Mouse (Mus musculus) neural tube, embryonic 13.5 days (tissue): ENCODE results near the gene Catsper2. TPM values are rescaled to one million over a fixed set of nuclear protein-coding genes. Genes with fewer than 3 reads are reported as not detected.
A peak's percentile ranks its signal among the peaks of the same experiment; 100 is the strongest.
"Not testable (repeated sequence)": the region's sequence is repeated elsewhere in the genome, so short reads cannot be mapped to it uniquely, and the experiment has no call there.

Experiments
- ATAC-seq: fragments of 200-750 bp; cut with Nextera tagmentation; 2 replicates; pipeline ENCODE4 v1.8.0; 2017; ENCODE audit warnings: low read depth, mild to moderate bottlenecking, moderate TSS enrichment, moderate library complexity
- H3K27ac ChIP-seq: fragments of 300-500 bp; sonication (generic); replicated peaks from 2 replicates; pipeline ENCODE4 v1.5.1; 2015; ENCODE audit warnings: moderate library complexity, mild to moderate bottlenecking, inconsistent platforms
- H3K27me3 ChIP-seq: fragments of 300-500 bp; sonication (generic); 2 replicates; pipeline ENCODE4 v1.6.1; 2015; ENCODE audit warnings: mild to moderate bottlenecking, inconsistent platforms
- H3K36me3 ChIP-seq: fragments of 300-500 bp; sonication (generic); 2 replicates; pipeline ENCODE4 v1.6.1; 2015; ENCODE audit warnings: mild to moderate bottlenecking, inconsistent platforms
- H3K4me1 ChIP-seq: fragments of 300-500 bp; sonication (generic); replicated peaks from 2 replicates; pipeline ENCODE4 v1.6.1; 2015; ENCODE audit warnings: inconsistent platforms
- H3K4me2 ChIP-seq: fragments of 300-500 bp; sonication (generic); 2 replicates; pipeline ENCODE4 v1.6.1; 2015; ENCODE audit warnings: inconsistent platforms, mild to moderate bottlenecking, moderate library complexity
- H3K4me3 ChIP-seq: fragments of 300-500 bp; sonication (generic); 2 replicates; pipeline ENCODE4 v1.5.1; 2015; ENCODE audit warnings: mild to moderate bottlenecking, inconsistent platforms
- H3K9ac ChIP-seq: fragments of 300-500 bp; sonication (generic); 2 replicates; pipeline ENCODE4 v1.6.1; 2015; ENCODE audit warnings: moderate library complexity, mild to moderate bottlenecking, inconsistent platforms
- H3K9me3 ChIP-seq: fragments of 300-500 bp; sonication (generic); 2 replicates; pipeline ENCODE4 v1.6.1; 2016; ENCODE audit warnings: inconsistent platforms
- WGBS: fragments of 180-500 bp; shearing (Covaris S2); methylation state at CpG from one replicate; pipeline ENCODE4 v1.1.7; 2015; 5-methylcytosine and 5-hydroxymethylcytosine counted together
- polyA plus RNA-seq: library from polyadenylated mRNA; unstranded; fragments of >200 nt; fragmentation: Nextera tagmentation; extraction: Ambion mirVana; gene quantifications from 2 replicates; pipeline ENCODE4 v1.2.1, GENCODE M21; 2015

Gene Catsper2
- polyA plus RNA-seq, 1 experiment from 2014 or later: 4.8 TPM

DNA sequence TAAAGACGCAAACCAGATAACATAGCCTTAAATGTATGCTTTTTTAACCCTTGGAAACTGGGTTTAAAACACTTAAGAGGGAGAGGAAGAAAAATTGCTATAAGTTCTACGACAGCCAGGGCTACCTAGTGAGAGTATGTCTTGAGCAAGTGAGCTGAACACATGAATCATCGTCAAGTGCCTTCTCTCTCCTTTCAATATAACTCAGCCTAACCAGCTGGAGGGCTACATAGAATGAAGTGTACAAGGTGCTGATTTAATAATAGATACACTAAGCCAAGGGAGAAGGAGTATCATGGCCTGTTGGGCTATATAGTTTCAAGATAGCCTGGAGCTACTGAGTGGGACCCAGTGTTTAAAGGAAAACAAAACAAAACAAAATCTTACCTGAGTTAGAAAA is 4.9 kb upstream of the Catsper2 start:
- Histone ChIP-seq H3K4me2 (no peak overlapping the region), H3K27me3 (no peaks in the 10 kb centered on the region), H3K9ac (no peak overlapping the region), H3K4me1 (peaks cover 46% of the 10 kb centered on the region), H3K9me3 (no peaks in the 10 kb centered on the region), H3K27ac (no peak overlapping the region), H3K36me3 (peaks cover 47% of the 10 kb centered on the region), H3K4me3 (no peak overlapping the region)
- ATAC-seq: no peak
- WGBS: 87% methylated on average over 3 of the region's 3 CpGs

DNA sequence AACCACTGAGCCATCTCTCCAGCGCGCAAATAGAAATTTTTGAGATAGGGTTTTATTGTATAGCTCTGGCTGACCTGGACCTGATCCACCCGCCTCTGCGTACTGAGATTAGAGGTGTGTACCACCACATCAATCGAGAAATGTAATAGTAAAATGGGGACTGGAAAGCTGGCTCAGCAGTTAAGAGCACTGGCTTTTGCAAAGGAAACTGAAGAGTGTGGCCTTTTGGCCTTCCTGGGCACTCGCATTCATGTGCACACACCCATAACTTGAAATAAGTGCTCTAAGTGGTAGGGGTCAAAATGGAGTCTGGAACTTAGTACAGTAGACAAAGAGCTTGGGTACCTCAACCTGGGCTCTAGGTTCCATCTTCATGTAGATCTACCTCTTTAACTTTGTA is 2.8 kb upstream of the Catsper2 start:
- Histone ChIP-seq H3K4me1 (peaks cover 60% of the 10 kb centered on the region), H3K4me2 (peak overlapping the region; percentile 79), H3K36me3 (peaks cover 27% of the 10 kb centered on the region), H3K27me3 (no peaks in the 10 kb centered on the region), H3K27ac (no peak overlapping the region), H3K9me3 (no peaks in the 10 kb centered on the region), H3K9ac (no peak overlapping the region), H3K4me3 (0 out of 2 replicates have a peak overlapping the region, but pooled peaks have one; percentile 2)
- no peak for ATAC-seq
- WGBS: 91% methylated on average over 6 of the region's 6 CpGs

DNA sequence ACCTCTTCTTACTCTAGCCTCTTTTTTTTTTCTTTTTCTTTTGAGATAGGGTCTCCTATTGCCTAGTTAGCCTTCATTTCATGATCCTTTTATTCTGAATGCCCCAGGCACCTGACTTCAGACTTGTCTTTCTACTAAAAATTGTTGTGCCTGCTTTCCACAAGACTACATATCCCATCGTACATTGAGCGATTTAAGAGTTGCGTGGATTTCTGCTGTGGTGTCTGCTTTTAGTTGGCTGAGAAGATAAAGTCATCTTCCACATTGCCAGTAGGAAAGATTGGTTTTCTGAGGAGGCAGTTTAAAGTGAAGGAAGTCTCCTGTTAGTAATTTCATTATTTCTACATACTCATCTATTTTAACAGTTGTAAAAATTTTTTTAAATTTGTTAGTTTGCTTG is 2.0 kb upstream of the Catsper2 start:
- Histone ChIP-seq H3K9me3 (no peaks in the 10 kb centered on the region), H3K4me1 (peaks cover 60% of the 10 kb centered on the region), H3K9ac (peak overlapping the region; percentile 97), H3K4me3 (peak overlapping the region; percentile 99), H3K27me3 (no peaks in the 10 kb centered on the region), H3K27ac (no peak overlapping the region), H3K4me2 (peak overlapping the region; percentile 79), H3K36me3 (peaks cover 25% of the 10 kb centered on the region)
- WGBS: 89% methylated on average over 3 of the region's 3 CpGs
- no peak for ATAC-seq

DNA sequence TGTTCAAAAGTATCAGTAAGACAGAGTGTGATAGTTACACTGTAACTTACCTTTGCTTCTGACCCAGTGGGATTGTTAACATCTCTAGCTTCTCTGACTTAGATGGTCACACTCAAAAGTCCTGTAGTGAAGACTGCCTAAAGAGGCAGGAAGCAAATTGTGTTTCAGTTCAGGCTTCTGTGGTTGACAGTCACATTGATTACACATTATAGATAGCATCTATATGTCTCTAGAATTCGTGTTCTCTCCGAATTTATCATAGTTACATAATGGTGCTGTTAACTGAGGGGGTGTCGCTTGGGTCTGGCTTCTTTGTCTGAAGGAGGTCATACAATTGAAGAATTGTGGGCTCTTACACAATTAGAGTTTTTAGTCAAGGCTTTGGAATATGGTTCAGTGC is 1.5 kb upstream of the Catsper2 start:
- H3K9me3 ChIP-seq: no peaks in the 10 kb centered on the region
- 35% methylated on average over 3 of the region's 3 CpGs for WGBS
- ATAC-seq: no peak
- H3K27ac ChIP-seq: no peak overlapping the region
- H3K4me1 ChIP-seq: peaks cover 60% of the 10 kb centered on the region
- H3K36me3 ChIP-seq: peaks cover 23% of the 10 kb centered on the region
- peak overlapping the region; percentile 97 for H3K9ac ChIP-seq
- peak overlapping the region; percentile 79 for H3K4me2 ChIP-seq
- H3K4me3 ChIP-seq: peak overlapping the region; percentile 99
- no peaks in the 10 kb centered on the region for H3K27me3 ChIP-seq

DNA sequence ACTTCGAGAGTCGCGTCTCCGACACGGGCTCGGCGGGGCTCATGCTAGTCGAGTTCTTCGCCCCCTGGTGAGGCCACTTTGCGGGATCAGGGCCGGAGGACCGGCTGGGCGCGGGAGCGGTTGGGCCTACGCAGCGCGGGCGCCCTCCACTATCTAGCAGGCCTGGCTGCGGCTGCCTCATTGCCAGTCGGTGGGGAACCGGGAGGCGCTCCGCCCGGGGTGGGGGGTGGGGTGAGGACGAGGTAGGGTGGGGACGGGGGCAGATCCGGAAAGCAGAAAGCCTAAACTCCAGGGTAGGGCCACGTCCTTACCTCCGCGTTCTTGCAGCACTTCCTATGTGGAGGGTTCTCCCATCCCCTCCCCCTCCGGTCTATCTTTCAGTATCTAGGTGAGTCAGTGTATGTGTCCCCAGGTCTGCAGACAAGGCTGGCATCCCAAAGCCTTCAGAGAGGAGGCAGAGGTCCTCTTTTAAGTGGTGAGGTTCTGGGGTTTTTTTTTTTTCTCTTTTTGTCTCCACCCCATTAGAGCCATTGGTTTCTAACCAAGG is 620 bp upstream of the Catsper2 start:
- under 1% methylated on average over 32 of the region's 32 CpGs for WGBS
- Histone ChIP-seq H3K4me3 (peak overlapping the region; percentile 99), H3K27me3 (no peaks in the 10 kb centered on the region), H3K27ac (peak overlapping the region; percentile 98), H3K4me1 (peaks cover 60% of the 10 kb centered on the region), H3K36me3 (peaks cover 23% of the 10 kb centered on the region), H3K9me3 (no peaks in the 10 kb centered on the region), H3K4me2 (peak overlapping the region; percentile 79), H3K9ac (peak overlapping the region; percentile 97)
- peak; percentile 60 for ATAC-seq

DNA sequence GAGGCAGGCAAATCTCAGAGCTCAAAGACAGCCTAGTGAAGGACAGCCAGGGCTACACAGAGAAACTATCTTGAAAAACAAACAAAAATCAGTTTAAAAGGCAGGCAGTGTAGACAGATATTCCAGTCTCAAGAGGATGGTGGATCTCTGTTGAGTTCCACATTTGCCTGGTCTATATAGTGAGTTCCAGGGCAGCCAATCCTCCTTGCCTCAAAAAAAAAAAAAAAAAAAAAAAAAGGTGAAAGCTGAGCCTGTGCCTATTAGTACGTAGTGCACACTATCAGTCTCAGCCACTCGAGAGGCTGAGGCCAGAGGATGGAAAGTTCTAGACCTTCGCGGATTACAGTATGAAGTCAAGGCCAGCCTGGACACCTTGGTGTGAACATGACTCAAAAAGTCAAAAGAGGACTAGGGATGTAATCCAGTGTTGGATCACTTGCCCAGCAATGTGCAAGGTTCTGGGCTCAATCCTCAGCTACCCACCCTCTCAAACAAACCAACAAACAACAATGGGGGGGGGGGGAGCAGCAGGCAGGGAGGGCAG is 677 bp downstream of the Catsper2 start:
- ATAC-seq: no peak
- peak overlapping the region; percentile 79 for H3K4me2 ChIP-seq
- peak overlapping the region; percentile 98 for H3K27ac ChIP-seq
- no peaks in the 10 kb centered on the region for H3K27me3 ChIP-seq
- H3K9me3 ChIP-seq: no peaks in the 10 kb centered on the region
- peaks cover 11% of the 10 kb centered on the region for H3K36me3 ChIP-seq
- H3K4me3 ChIP-seq: peak overlapping the region; percentile 99
- peaks cover 49% of the 10 kb centered on the region for H3K4me1 ChIP-seq
- H3K9ac ChIP-seq: peak overlapping the region; percentile 97
- WGBS: 8% methylated on average over 4 of the region's 4 CpGs

DNA sequence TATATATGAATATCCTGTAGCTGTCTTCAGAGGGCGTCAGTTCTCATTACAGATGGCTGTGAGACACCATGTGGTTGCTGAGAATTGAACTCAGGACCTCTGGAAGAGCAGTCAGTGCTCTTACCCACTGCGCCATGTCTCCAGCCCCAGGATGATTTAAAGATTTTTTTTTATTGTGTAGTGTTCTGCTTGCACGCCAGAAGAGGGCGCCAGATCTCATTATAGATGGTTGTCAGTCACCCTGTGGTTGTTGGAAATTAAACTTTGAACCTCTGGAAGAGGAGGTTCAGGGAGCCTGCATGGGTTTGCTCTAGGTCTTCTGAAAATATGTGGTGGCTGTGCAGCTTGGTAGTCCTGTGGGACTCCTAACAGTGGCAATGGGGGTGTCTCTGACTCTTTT is 5.4 kb downstream of the Catsper2 start:
- 34% methylated on average over 4 of the region's 4 CpGs for whole genome bisulfite sequencing

DNA sequence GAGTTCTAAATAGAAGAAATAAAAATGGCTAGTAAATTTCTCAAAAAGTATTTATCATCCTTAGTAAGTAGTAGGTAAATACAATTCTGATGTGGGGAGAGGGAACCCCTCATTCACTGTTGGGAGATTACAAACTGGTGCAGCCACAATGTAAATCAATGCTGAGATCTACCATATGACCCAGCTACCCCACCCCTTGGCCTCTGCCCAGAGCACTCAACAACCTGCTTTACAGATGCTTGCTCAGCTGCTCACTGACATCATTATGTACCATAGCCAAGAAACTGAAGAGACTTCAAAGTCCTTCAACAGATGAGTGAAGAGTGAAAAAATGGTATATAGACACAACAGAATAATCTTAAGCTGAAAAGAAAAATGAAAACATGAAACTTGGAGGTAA is 10.3 kb downstream of the Catsper2 start:
- Histone ChIP-seq H3K36me3 (no peaks in the 10 kb centered on the region), H3K9ac (no peak overlapping the region), H3K27me3 (no peaks in the 10 kb centered on the region), H3K27ac (no peak overlapping the region), H3K4me1 (no peaks in the 10 kb centered on the region), H3K4me3 (no peak overlapping the region), H3K4me2 (no peak overlapping the region), H3K9me3 (no peaks in the 10 kb centered on the region)
- ATAC-seq: no peak

More for the DNA sequence above, 5.4 kb downstream of the Catsper2 start:
- peaks cover 13% of the 10 kb centered on the region for H3K4me1 ChIP-seq
- H3K36me3 ChIP-seq: no peaks in the 10 kb centered on the region
- no peaks in the 10 kb centered on the region for H3K27me3 ChIP-seq
- H3K9me3 ChIP-seq: no peaks in the 10 kb centered on the region
- H3K27ac ChIP-seq: no peak overlapping the region
- ATAC-seq: no peak
- no peak overlapping the region for H3K9ac ChIP-seq
- no peak overlapping the region for H3K4me2 ChIP-seq
- H3K4me3 ChIP-seq: no peak overlapping the region

DNA sequence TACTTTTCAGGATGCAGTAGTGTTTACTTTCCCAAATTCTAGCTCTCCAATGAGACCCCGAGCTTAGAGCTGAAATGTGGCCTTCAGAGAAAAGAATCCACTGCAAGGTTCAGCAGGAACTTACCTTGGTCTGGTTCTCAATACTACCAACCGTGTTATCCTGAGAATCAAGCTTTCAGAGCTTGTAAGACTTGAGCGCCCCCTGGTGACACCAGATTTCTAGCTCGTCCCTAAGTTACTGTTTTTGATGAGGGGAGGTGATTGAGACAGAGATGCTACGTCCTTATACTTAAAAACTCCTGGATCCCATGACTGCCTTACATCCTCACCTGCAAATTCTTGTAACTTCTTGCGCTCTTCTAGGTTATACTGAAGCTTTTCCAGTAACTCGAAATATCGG is 17.0 kb downstream of the Catsper2 start:
- no peak for ATAC-seq
- Histone ChIP-seq H3K27ac (no peak overlapping the region), H3K9ac (no peak overlapping the region), H3K4me2 (no peak overlapping the region), H3K36me3 (peaks cover 4% of the 10 kb centered on the region; the same call in 1 of the 2 replicates), H3K4me1 (no peaks in the 10 kb centered on the region), H3K27me3 (no peaks in the 10 kb centered on the region), H3K4me3 (no peak overlapping the region), H3K9me3 (no peaks in the 10 kb centered on the region)
- 11% methylated on average over 8 of the region's 8 CpGs for WGBS

DNA sequence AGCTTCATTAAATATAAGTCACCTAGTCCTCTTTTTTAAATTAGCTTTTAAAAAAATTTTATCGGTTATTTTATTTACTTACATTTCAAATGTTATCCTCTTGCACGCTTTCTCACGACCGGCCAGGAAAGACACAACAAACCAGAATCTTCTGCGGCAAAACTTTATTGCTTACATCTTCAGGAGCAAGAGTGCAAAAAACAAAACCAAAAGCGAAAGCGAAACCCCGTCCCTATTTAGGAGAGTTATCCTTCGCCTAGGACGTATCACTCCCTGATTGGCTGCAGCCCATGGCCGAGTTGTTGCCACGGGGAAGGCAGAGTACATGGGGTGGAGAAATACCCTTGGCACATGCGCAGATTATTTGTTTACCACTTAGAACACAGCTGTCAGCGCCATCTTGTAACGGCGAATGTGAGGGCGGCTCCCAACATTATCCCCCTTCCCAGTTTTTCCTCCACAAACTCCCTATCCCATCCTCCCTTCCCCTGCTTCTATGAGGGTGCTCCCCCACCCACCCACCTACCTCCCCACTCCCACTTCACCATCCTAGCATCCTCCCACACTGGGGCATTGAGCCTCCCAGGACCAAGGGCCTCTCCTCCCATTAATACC is 26.5 kb downstream of the Catsper2 start, which contains the start of gene Strc:
Strc (minus strand) TSS at position 208 of the 615 bp plus-strand sequence.
- H3K9ac ChIP-seq, H3K4me2 ChIP-seq, H3K4me3 ChIP-seq, H3K27me3 ChIP-seq, ATAC-seq, H3K9me3 ChIP-seq, H3K36me3 ChIP-seq, H3K4me1 ChIP-seq, H3K27ac ChIP-seq: not testable (repeated sequence)
- 95% methylated on average over 15 of the region's 17 CpGs for WGBS

DNA sequence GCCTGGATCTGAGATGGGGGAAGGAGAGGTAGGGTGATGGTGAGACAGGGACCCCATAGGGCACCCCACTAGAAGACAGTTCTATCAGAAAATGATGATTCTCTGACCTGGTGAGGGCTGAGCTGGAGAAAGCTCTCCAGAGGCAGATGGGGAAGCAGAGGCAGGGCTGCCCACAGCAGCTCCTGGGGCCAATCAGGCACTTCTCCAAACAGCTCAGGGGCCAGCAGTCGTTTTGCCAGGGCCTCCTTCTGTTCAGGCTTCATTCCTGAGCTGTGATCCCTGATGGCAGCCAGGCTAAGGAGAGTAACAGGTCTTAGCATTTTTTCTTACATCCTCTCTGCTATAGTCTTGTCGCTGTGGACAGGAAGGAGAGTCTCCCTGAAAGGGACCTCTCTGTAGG is 38.8 kb downstream of the Catsper2 start:
- 55% methylated on average over 2 of the region's 2 CpGs for WGBS
- ATAC-seq: no peak

DNA sequence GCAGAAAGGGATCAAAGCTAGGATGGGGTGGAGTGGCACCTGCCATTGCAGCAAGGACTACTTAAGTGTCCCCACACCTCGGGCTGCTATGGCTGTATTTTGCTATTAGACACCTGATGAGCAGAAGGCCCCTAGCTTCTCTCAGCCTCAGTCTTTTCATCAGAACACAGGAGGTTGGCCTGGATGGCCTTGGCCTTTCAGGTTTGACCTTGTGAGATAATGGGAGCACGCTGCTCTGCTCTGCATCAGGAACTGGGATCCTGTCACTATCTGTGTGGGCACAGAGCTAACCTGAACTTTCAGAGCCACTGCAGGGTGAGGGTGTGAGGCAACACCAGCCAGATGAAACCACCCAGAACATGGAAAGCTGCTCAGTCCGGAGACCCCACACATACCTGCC is 41.3 kb downstream of the Catsper2 start:
- no peak overlapping the region for H3K4me3 ChIP-seq
- H3K4me2 ChIP-seq: no peak overlapping the region
- no peaks in the 10 kb centered on the region for H3K27me3 ChIP-seq
- H3K36me3 ChIP-seq: no peaks in the 10 kb centered on the region
- no peak overlapping the region for H3K9ac ChIP-seq
- H3K27ac ChIP-seq: no peak overlapping the region
- H3K9me3 ChIP-seq: no peaks in the 10 kb centered on the region
- no peaks in the 10 kb centered on the region for H3K4me1 ChIP-seq
- ATAC-seq: no peak
- 75% methylated on average over 3 of the region's 3 CpGs for WGBS

More for the DNA sequence above, 38.8 kb downstream of the Catsper2 start:
- Histone ChIP-seq H3K4me2 (no peak overlapping the region), H3K9me3 (no peaks in the 10 kb centered on the region), H3K27me3 (no peaks in the 10 kb centered on the region), H3K9ac (no peak overlapping the region), H3K36me3 (no peaks in the 10 kb centered on the region), H3K4me3 (no peak overlapping the region), H3K4me1 (no peaks in the 10 kb centered on the region), H3K27ac (no peak overlapping the region)
